Mouse (Mus musculus) liver, embryonic 12.5 days (tissue): ENCODE results near the gene Acbd7. TPM values are rescaled to one million over a fixed set of nuclear protein-coding genes. Genes with fewer than 3 reads are reported as not detected.

Source experiments
- ATAC-seq: fragments of 200-750 bp; cut with Nextera tagmentation; 2 replicates; pipeline ENCODE4 v1.8.0; 2017; ENCODE audit warnings: moderate number of reproducible peaks, mild to moderate bottlenecking, moderate library complexity
- H3K27ac ChIP-seq: fragments of 300-500 bp; sonication (generic); 2 replicates; pipeline ENCODE4 v1.5.1; 2016; ENCODE audit warnings: mild to moderate bottlenecking
- H3K27me3 ChIP-seq: fragments of 300-500 bp; sonication (generic); replicated peaks from 2 replicates; pipeline ENCODE4 v1.6.1; 2016; ENCODE audit warnings: mild to moderate bottlenecking, moderate library complexity
- H3K36me3 ChIP-seq: fragments of 300-500 bp; sonication (generic); 2 replicates; pipeline ENCODE4 v1.6.1; 2016; ENCODE audit warnings: mild to moderate bottlenecking, moderate library complexity
- H3K4me1 ChIP-seq: fragments of 300-500 bp; sonication (generic); 2 replicates; pipeline ENCODE4 v1.6.1; 2016
- H3K4me2 ChIP-seq: fragments of 300-500 bp; sonication (generic); 2 replicates; pipeline ENCODE4 v1.6.1; 2016; ENCODE audit warnings: mild to moderate bottlenecking, moderate library complexity
- H3K4me3 ChIP-seq: fragments of 300-500 bp; sonication (generic); 2 replicates; pipeline ENCODE4 v1.5.1; 2016; ENCODE audit warnings: mild to moderate bottlenecking, moderate library complexity
- H3K9ac ChIP-seq: fragments of 300-500 bp; sonication (generic); 2 replicates; pipeline ENCODE4 v1.6.1; 2016; ENCODE audit warnings: mild to moderate bottlenecking, moderate library complexity
- H3K9me3 ChIP-seq: fragments of 300-500 bp; sonication (generic); replicated peaks from 2 replicates; pipeline ENCODE4 v1.6.1; 2016; ENCODE audit warnings: mild to moderate bottlenecking, moderate library complexity
- WGBS: fragments of 180-500 bp; shearing (Covaris S2); methylation state at CpG from one replicate; pipeline ENCODE4 v1.1.7; 2016; ENCODE audit not compliant: insufficient replicate concordance; 5-methylcytosine and 5-hydroxymethylcytosine counted together
- polyA plus RNA-seq: library from polyadenylated mRNA; unstranded; fragments of >200 nt; fragmentation: Nextera tagmentation; extraction: Ambion mirVana; gene quantifications from 2 replicates; pipeline ENCODE4 v1.2.1, GENCODE M21; 2016

The Acbd7 gene
- polyA plus RNA-seq, 1 experiment from 2014 or later, result 0.93 TPM

GRCm38 (mm10) chr2:3332056-3332455, 3.9 kb upstream of the Acbd7 start:
- H3K9ac ChIP-seq, result peak overlapping the region; percentile 84
- peak overlapping the region; percentile 73 for H3K4me3 ChIP-seq
- H3K36me3 ChIP-seq, result peaks cover 23% of the 10 kb centered on the region
- no peak for ATAC-seq
- no peaks in the 10 kb centered on the region for H3K9me3 ChIP-seq
- peaks cover 30% of the 10 kb centered on the region for H3K4me1 ChIP-seq
- under 1% methylated on average over 21 of the region's 21 CpGs for WGBS
- H3K27ac ChIP-seq, result peak overlapping the region; percentile 81
- peak overlapping the region; percentile 94 for H3K4me2 ChIP-seq
- H3K27me3 ChIP-seq, result no peaks in the 10 kb centered on the region; the same call in 1 of the 2 replicates

- ATAC-seq, result peak; percentile 93
- WGBS, result under 1% methylated on average over 45 of the region's 45 CpGs
- H3K4me1 ChIP-seq, result peaks cover 30% of the 10 kb centered on the region
- H3K27ac ChIP-seq, result peak within 1 kb of the TSS; percentile 81
- H3K4me2 ChIP-seq, result peak within 1 kb of the TSS; percentile 94
- no peaks in the 10 kb centered on the region for H3K9me3 ChIP-seq
- peaks cover 19% of the 10 kb centered on the region for H3K36me3 ChIP-seq
- H3K27me3 ChIP-seq, result no peaks in the 10 kb centered on the region; the same call in 1 of the 2 replicates
- peak within 1 kb of the TSS; percentile 84 for H3K9ac ChIP-seq
- peak within 1 kb of the TSS; percentile 73 for H3K4me3 ChIP-seq
Measured at GRCm38 (mm10) chr2:3332484-3333242, 3.3 kb upstream of the Acbd7 start, which contains the start of gene Rpp38. Gene Rpp38, minus strand, starts transcription at chr2:3332643.

- H3K36me3 ChIP-seq, result peaks cover 8% of the 10 kb centered on the region
- no peaks in the 10 kb centered on the region for H3K9me3 ChIP-seq
- H3K4me2 ChIP-seq, result peak overlapping the region; percentile 94; the same call in 1 of the 2 replicates
- WGBS, result 76% methylated on average over 12 of the region's 12 CpGs
- peaks cover 30% of the 10 kb centered on the region for H3K4me1 ChIP-seq
- no peak overlapping the region for H3K9ac ChIP-seq
- ATAC-seq, result no peak
- no peak overlapping the region for H3K27ac ChIP-seq
- H3K27me3 ChIP-seq, result no peaks in the 10 kb centered on the region; the same call in 1 of the 2 replicates
- H3K4me3 ChIP-seq, result no peak overlapping the region
Measured at GRCm38 (mm10) chr2:3333761-3334160, 2.2 kb upstream of the Acbd7 start.

GRCm38 (mm10) chr2:3348422-3348821, 12.5 kb downstream of the Acbd7 start:
- WGBS, result 63% methylated on average over 4 of the region's 4 CpGs
- Histone ChIP-seq H3K27me3 (peaks cover 19% of the 10 kb centered on the region), H3K4me1 (no peaks in the 10 kb centered on the region), H3K4me2 (no peak overlapping the region), H3K9ac (no peak overlapping the region), H3K36me3 (no peaks in the 10 kb centered on the region), H3K9me3 (no peaks in the 10 kb centered on the region), H3K4me3 (no peak overlapping the region), H3K27ac (no peak overlapping the region)
- ATAC-seq, result no peak

GRCm38 (mm10) chr2:3348919-3349318, 13.0 kb downstream of the Acbd7 start:
- Histone ChIP-seq H3K4me1 (no peaks in the 10 kb centered on the region), H3K4me3 (no peak overlapping the region), H3K27me3 (peaks cover 14% of the 10 kb centered on the region), H3K9me3 (no peaks in the 10 kb centered on the region), H3K9ac (no peak overlapping the region), H3K4me2 (no peak overlapping the region), H3K27ac (no peak overlapping the region), H3K36me3 (no peaks in the 10 kb centered on the region)
- WGBS, result 9% methylated on average over 3 of the region's 3 CpGs
- ATAC-seq, result no peak

GRCm38 (mm10) chr2:3353160-3353559, 17.2 kb downstream of the Acbd7 start:
- Histone ChIP-seq H3K4me3 (no peak overlapping the region), H3K36me3 (no peaks in the 10 kb centered on the region), H3K27me3 (no peaks in the 10 kb centered on the region), H3K9me3 (no peaks in the 10 kb centered on the region), H3K4me2 (no peak overlapping the region), H3K27ac (no peak overlapping the region), H3K4me1 (no peaks in the 10 kb centered on the region), H3K9ac (no peak overlapping the region)
- no peak for ATAC-seq

GRCm38 (mm10) chr2:3355793-3356192, 19.8 kb downstream of the Acbd7 start:
- WGBS, result 73% methylated on average over 8 of the region's 8 CpGs

GRCm38 (mm10) chr2:3356311-3356710, 20.3 kb downstream of the Acbd7 start:
- Histone ChIP-seq H3K27ac (no peak overlapping the region), H3K27me3 (no peaks in the 10 kb centered on the region), H3K9ac (no peak overlapping the region), H3K4me3 (no peak overlapping the region), H3K9me3 (no peaks in the 10 kb centered on the region), H3K4me2 (no peak overlapping the region), H3K36me3 (no peaks in the 10 kb centered on the region), H3K4me1 (no peaks in the 10 kb centered on the region)
- 55% methylated on average over 3 of the region's 3 CpGs for WGBS
- no peak for ATAC-seq

More at GRCm38 (mm10) chr2:3355793-3356192, 19.8 kb downstream of the Acbd7 start:
- Histone ChIP-seq H3K9me3 (no peaks in the 10 kb centered on the region), H3K27me3 (no peaks in the 10 kb centered on the region), H3K4me2 (no peak overlapping the region), H3K4me1 (no peaks in the 10 kb centered on the region), H3K27ac (no peak overlapping the region), H3K9ac (no peak overlapping the region), H3K4me3 (no peak overlapping the region), H3K36me3 (no peaks in the 10 kb centered on the region)
- no peak for ATAC-seq

- no peaks in the 10 kb centered on the region for H3K36me3 ChIP-seq
- no peak overlapping the region for H3K4me3 ChIP-seq
- no peaks in the 10 kb centered on the region for H3K4me1 ChIP-seq
- H3K27me3 ChIP-seq, result no peaks in the 10 kb centered on the region
- H3K27ac ChIP-seq, result no peak overlapping the region
- 48% methylated on average over 3 of the region's 3 CpGs for WGBS
- no peaks in the 10 kb centered on the region for H3K9me3 ChIP-seq
- H3K9ac ChIP-seq, result no peak overlapping the region
- ATAC-seq, result no peak
- no peak overlapping the region for H3K4me2 ChIP-seq
Measured at GRCm38 (mm10) chr2:3357887-3358286, 21.9 kb downstream of the Acbd7 start.

GRCm38 (mm10) chr2:3361067-3361466, 25.1 kb downstream of the Acbd7 start:
- no peaks in the 10 kb centered on the region for H3K36me3 ChIP-seq

GRCm38 (mm10) chr2:3365127-3365526, 29.2 kb downstream of the Acbd7 start:
- Histone ChIP-seq H3K36me3 (no peaks in the 10 kb centered on the region), H3K9me3 (no peaks in the 10 kb centered on the region), H3K27ac (no peak overlapping the region), H3K27me3 (no peaks in the 10 kb centered on the region), H3K4me2 (no peak overlapping the region), H3K9ac (no peak overlapping the region), H3K4me3 (no peak overlapping the region), H3K4me1 (no peaks in the 10 kb centered on the region)
- ATAC-seq, result no peak
- 68% methylated on average over 4 of the region's 4 CpGs for WGBS

More at GRCm38 (mm10) chr2:3361067-3361466, 25.1 kb downstream of the Acbd7 start:
- Histone ChIP-seq H3K27me3 (no peaks in the 10 kb centered on the region), H3K9ac (no peak overlapping the region), H3K4me1 (no peaks in the 10 kb centered on the region), H3K4me3 (no peak overlapping the region), H3K4me2 (no peak overlapping the region), H3K27ac (no peak overlapping the region), H3K9me3 (no peaks in the 10 kb centered on the region)
- ATAC-seq, result no peak
- WGBS, result 62% methylated on average over 3 of the region's 3 CpGs

- no peaks in the 10 kb centered on the region for H3K9me3 ChIP-seq
Measured at GRCm38 (mm10) chr2:3387105-3387860, 51.3 kb downstream of the Acbd7 start.

More at GRCm38 (mm10) chr2:3387105-3387860, 51.3 kb downstream of the Acbd7 start:
- Histone ChIP-seq H3K4me3 (no peak overlapping the region), H3K27me3 (no peaks in the 10 kb centered on the region), H3K27ac (no peak overlapping the region), H3K36me3 (no peaks in the 10 kb centered on the region), H3K4me1 (no peaks in the 10 kb centered on the region), H3K4me2 (no peak overlapping the region), H3K9ac (no peak overlapping the region)
- WGBS, result 62% methylated on average over 6 of the region's 6 CpGs
- no peak for ATAC-seq
